Mouse (Mus musculus) neural tube, embryonic 13.5 days (tissue): Measurements from ENCODE around the gene Afg1l. TPM values are rescaled to one million over a fixed set of nuclear protein-coding genes. Genes with fewer than 3 reads are reported as not detected.

Experiments used
- ATAC-seq: fragments of 200-750 bp; cut with Nextera tagmentation; 2 replicates; pipeline ENCODE4 v1.8.0; 2017; ENCODE audit warnings: low read depth, mild to moderate bottlenecking, moderate TSS enrichment, moderate library complexity
- H3K27ac ChIP-seq: fragments of 300-500 bp; sonication (generic); replicated peaks from 2 replicates; pipeline ENCODE4 v1.5.1; 2015; ENCODE audit warnings: moderate library complexity, mild to moderate bottlenecking, inconsistent platforms
- H3K27me3 ChIP-seq: fragments of 300-500 bp; sonication (generic); 2 replicates; pipeline ENCODE4 v1.6.1; 2015; ENCODE audit warnings: mild to moderate bottlenecking, inconsistent platforms
- H3K36me3 ChIP-seq: fragments of 300-500 bp; sonication (generic); 2 replicates; pipeline ENCODE4 v1.6.1; 2015; ENCODE audit warnings: mild to moderate bottlenecking, inconsistent platforms
- H3K4me1 ChIP-seq: fragments of 300-500 bp; sonication (generic); replicated peaks from 2 replicates; pipeline ENCODE4 v1.6.1; 2015; ENCODE audit warnings: inconsistent platforms
- H3K4me2 ChIP-seq: fragments of 300-500 bp; sonication (generic); 2 replicates; pipeline ENCODE4 v1.6.1; 2015; ENCODE audit warnings: inconsistent platforms, mild to moderate bottlenecking, moderate library complexity
- H3K4me3 ChIP-seq: fragments of 300-500 bp; sonication (generic); 2 replicates; pipeline ENCODE4 v1.5.1; 2015; ENCODE audit warnings: mild to moderate bottlenecking, inconsistent platforms
- H3K9ac ChIP-seq: fragments of 300-500 bp; sonication (generic); 2 replicates; pipeline ENCODE4 v1.6.1; 2015; ENCODE audit warnings: moderate library complexity, mild to moderate bottlenecking, inconsistent platforms
- H3K9me3 ChIP-seq: fragments of 300-500 bp; sonication (generic); 2 replicates; pipeline ENCODE4 v1.6.1; 2016; ENCODE audit warnings: inconsistent platforms
- WGBS: fragments of 180-500 bp; shearing (Covaris S2); methylation state at CpG from one replicate; pipeline ENCODE4 v1.1.7; 2015; 5-methylcytosine and 5-hydroxymethylcytosine counted together
- polyA plus RNA-seq: library from polyadenylated mRNA; unstranded; fragments of >200 nt; fragmentation: Nextera tagmentation; extraction: Ambion mirVana; gene quantifications from 2 replicates; pipeline ENCODE4 v1.2.1, GENCODE M21; 2015

Gene Afg1l
- polyA plus RNA-seq, 1 experiment from 2014 or later: 6.5 TPM

GRCm38 (mm10) chr10:42464805-42465204 is 13.6 kb downstream of the Afg1l start:
- ATAC-seq: no peak
- H3K9me3 ChIP-seq: no peaks in the 10 kb centered on the region
- H3K27me3 ChIP-seq: no peaks in the 10 kb centered on the region
- H3K4me3 ChIP-seq: no peak overlapping the region
- H3K4me1 ChIP-seq: no peaks in the 10 kb centered on the region
- H3K27ac ChIP-seq: 0 out of 2 replicates have a peak overlapping the region, but pooled peaks have one; percentile 9
- WGBS: 82% methylated on average over 14 of the region's 14 CpGs
- no peak overlapping the region for H3K4me2 ChIP-seq
- H3K9ac ChIP-seq: no peak overlapping the region
- H3K36me3 ChIP-seq: peaks cover under 1% of the 10 kb centered on the region; the same call in 1 of the 2 replicates

- Histone ChIP-seq H3K4me1 (no peaks in the 10 kb centered on the region), H3K4me2 (no peak overlapping the region), H3K36me3 (peaks cover 6% of the 10 kb centered on the region), H3K27me3 (no peaks in the 10 kb centered on the region), H3K27ac (no peak overlapping the region; the same call in 1 of the 2 replicates), H3K9ac (no peak overlapping the region), H3K9me3 (no peaks in the 10 kb centered on the region), H3K4me3 (no peak overlapping the region)
- no peak for ATAC-seq
- WGBS: 38% methylated on average over 5 of the region's 5 CpGs
Observed at GRCm38 (mm10) chr10:42464224-42464623, 14.1 kb downstream of the Afg1l start.

- peaks cover 10% of the 10 kb centered on the region for H3K36me3 ChIP-seq
- WGBS: 83% methylated on average over 9 of the region's 9 CpGs
- ATAC-seq: no peak
- H3K27ac ChIP-seq: 0 out of 2 replicates have a peak overlapping the region, but pooled peaks have one; percentile 5
- no peaks in the 10 kb centered on the region for H3K27me3 ChIP-seq
- H3K4me3 ChIP-seq: no peak overlapping the region
- no peak overlapping the region for H3K9ac ChIP-seq
- H3K4me1 ChIP-seq: no peaks in the 10 kb centered on the region
- no peak overlapping the region for H3K4me2 ChIP-seq
- H3K9me3 ChIP-seq: no peaks in the 10 kb centered on the region; the same call in 1 of the 2 replicates
Observed at GRCm38 (mm10) chr10:42457557-42458191, 20.7 kb downstream of the Afg1l start.

GRCm38 (mm10) chr10:42455981-42456380 is 22.4 kb downstream of the Afg1l start:
- no peak overlapping the region for H3K4me3 ChIP-seq
- H3K36me3 ChIP-seq: peaks cover 13% of the 10 kb centered on the region
- no peak overlapping the region for H3K9ac ChIP-seq
- H3K9me3 ChIP-seq: no peaks in the 10 kb centered on the region; the same call in 1 of the 2 replicates
- no peak for ATAC-seq
- H3K27ac ChIP-seq: no peak overlapping the region
- 87% methylated on average over 5 of the region's 5 CpGs for WGBS
- no peaks in the 10 kb centered on the region for H3K4me1 ChIP-seq
- no peak overlapping the region for H3K4me2 ChIP-seq
- H3K27me3 ChIP-seq: no peaks in the 10 kb centered on the region

- no peak overlapping the region for H3K9ac ChIP-seq
- H3K27me3 ChIP-seq: no peaks in the 10 kb centered on the region
- no peak for ATAC-seq
- peaks cover under 1% of the 10 kb centered on the region; the same call in 1 of the 2 replicates for H3K4me1 ChIP-seq
- no peak overlapping the region for H3K27ac ChIP-seq
- no peak overlapping the region for H3K4me3 ChIP-seq
- no peak overlapping the region for H3K4me2 ChIP-seq
- 85% methylated on average over 6 of the region's 6 CpGs for WGBS
- H3K36me3 ChIP-seq: peaks cover 11% of the 10 kb centered on the region
- H3K9me3 ChIP-seq: no peaks in the 10 kb centered on the region; the same call in 1 of the 2 replicates
Observed at GRCm38 (mm10) chr10:42454690-42455089, 23.7 kb downstream of the Afg1l start.

GRCm38 (mm10) chr10:42454266-42454665 is 24.1 kb downstream of the Afg1l start:
- Histone ChIP-seq H3K9ac (no peak overlapping the region), H3K4me2 (no peak overlapping the region), H3K4me1 (peaks cover 5% of the 10 kb centered on the region), H3K9me3 (no peaks in the 10 kb centered on the region; the same call in 1 of the 2 replicates), H3K4me3 (no peak overlapping the region), H3K27ac (no peak overlapping the region), H3K27me3 (no peaks in the 10 kb centered on the region), H3K36me3 (peaks cover 7% of the 10 kb centered on the region; the same call in 1 of the 2 replicates)
- no peak for ATAC-seq
- WGBS: 82% methylated on average over 11 of the region's 11 CpGs

- H3K4me2 ChIP-seq: no peak overlapping the region
- H3K27ac ChIP-seq: no peak overlapping the region
- H3K36me3 ChIP-seq: 0 out of 2 replicates have a peak, but pooled peaks cover 4% of the 10 kb centered on the region
- no peak overlapping the region for H3K4me3 ChIP-seq
- no peak overlapping the region for H3K9ac ChIP-seq
- 19% methylated on average over 3 of the region's 4 CpGs for WGBS
- peaks cover 17% of the 10 kb centered on the region for H3K4me1 ChIP-seq
- no peaks in the 10 kb centered on the region for H3K9me3 ChIP-seq
- ATAC-seq: peak; percentile 11; the same call in 1 of the 2 replicates
- no peaks in the 10 kb centered on the region for H3K27me3 ChIP-seq
Observed at GRCm38 (mm10) chr10:42449672-42450071, 28.7 kb downstream of the Afg1l start.

- WGBS: 13% methylated on average over 7 of the region's 7 CpGs
- Histone ChIP-seq H3K4me1 (peaks cover 17% of the 10 kb centered on the region), H3K9ac (no peak overlapping the region), H3K27ac (no peak overlapping the region), H3K9me3 (no peaks in the 10 kb centered on the region), H3K4me2 (no peak overlapping the region), H3K36me3 (0 out of 2 replicates have a peak, but pooled peaks cover 4% of the 10 kb centered on the region), H3K4me3 (no peak overlapping the region), H3K27me3 (no peaks in the 10 kb centered on the region)
- ATAC-seq: no peak
Observed at GRCm38 (mm10) chr10:42448371-42448770, 30.0 kb downstream of the Afg1l start.

- Histone ChIP-seq H3K9ac (no peak overlapping the region), H3K4me3 (no peak overlapping the region), H3K4me1 (peaks cover 17% of the 10 kb centered on the region), H3K27ac (no peak overlapping the region), H3K36me3 (no peaks in the 10 kb centered on the region), H3K27me3 (no peaks in the 10 kb centered on the region), H3K9me3 (no peaks in the 10 kb centered on the region), H3K4me2 (no peak overlapping the region)
- ATAC-seq: no peak
- 68% methylated on average over 9 of the region's 9 CpGs for WGBS
Observed at GRCm38 (mm10) chr10:42446145-42446544, 32.2 kb downstream of the Afg1l start.

- no peak for ATAC-seq
Observed at GRCm38 (mm10) chr10:42436842-42437805, 41.2 kb downstream of the Afg1l start.

GRCm38 (mm10) chr10:42417530-42418174 is 60.7 kb downstream of the Afg1l start:
- no peak overlapping the region for H3K27ac ChIP-seq
- H3K4me1 ChIP-seq: peaks cover 20% of the 10 kb centered on the region
- H3K4me2 ChIP-seq: peak overlapping the region; percentile 42
- H3K9me3 ChIP-seq: no peaks in the 10 kb centered on the region
- H3K9ac ChIP-seq: no peak overlapping the region
- 12% methylated on average over 10 of the region's 10 CpGs for WGBS
- no peaks in the 10 kb centered on the region for H3K27me3 ChIP-seq
- H3K4me3 ChIP-seq: no peak overlapping the region
- no peaks in the 10 kb centered on the region for H3K36me3 ChIP-seq
- no peak for ATAC-seq

More at GRCm38 (mm10) chr10:42436842-42437805, 41.2 kb downstream of the Afg1l start:
- H3K27ac ChIP-seq: no peak overlapping the region
- H3K4me3 ChIP-seq: no peak overlapping the region
- 64% methylated on average over 5 of the region's 5 CpGs for WGBS
- H3K4me2 ChIP-seq: no peak overlapping the region
- peaks cover 6% of the 10 kb centered on the region; the same call in 1 of the 2 replicates for H3K9me3 ChIP-seq
- no peaks in the 10 kb centered on the region for H3K27me3 ChIP-seq
- 0 out of 2 replicates have a peak, but pooled peaks cover 8% of the 10 kb centered on the region for H3K36me3 ChIP-seq
- no peaks in the 10 kb centered on the region for H3K4me1 ChIP-seq
- no peak overlapping the region for H3K9ac ChIP-seq
